Mouse (Mus musculus) MEL (cell line): Measurements from ENCODE around the gene Foxf2. TPM values are rescaled to one million over a fixed set of nuclear protein-coding genes. Genes with fewer than 3 reads are reported as not detected.

Experiments
- DNase-seq: peaks from one replicate; pipeline ENCODE4 v3.0.0; 2011; ENCODE audit warnings: low read depth, low spot score
- H3K27ac ChIP-seq: 2 replicates; pipeline ENCODE4 v1.5.1; 2012; ENCODE audit warnings: low read depth, mild to moderate bottlenecking, control low read depth, low read length, moderate library complexity; ENCODE audit not compliant: control insufficient read depth
- H3K27me3 ChIP-seq, 2 experiments: fragments of 150-350 bp in 1 of 2; sonication (generic) in 1 of 2; 2 replicates each; pipeline ENCODE4 v1.6.1; 2012; ENCODE audit warnings: low read length in 2 of 2, mild to moderate bottlenecking in 2 of 2, improper control_type of control experiment in 1 of 2, moderate library complexity in 1 of 2; ENCODE audit not compliant: insufficient read depth in 2 of 2, control insufficient read depth in 1 of 2
- H3K36me3 ChIP-seq, 2 experiments: 2 replicates each; pipeline ENCODE4 v1.6.1; 2012 to 2014; ENCODE audit warnings: low read length in 2 of 2, improper control_type of control experiment in 1 of 2, inconsistent platforms in 1 of 2, mild to moderate bottlenecking in 1 of 2; ENCODE audit not compliant: insufficient read depth in 2 of 2, control insufficient read depth in 1 of 2
- H3K4me1 ChIP-seq, 2 experiments: fragments of 150-350 bp in 1 of 2; sonication (generic) in 1 of 2; 2 replicates each; pipeline ENCODE4 v1.6.1; 2012; ENCODE audit warnings: low read length in 2 of 2, improper control_type of control experiment in 1 of 2, mild to moderate bottlenecking in 1 of 2; ENCODE audit not compliant: insufficient read depth in 2 of 2, control insufficient read depth in 1 of 2
- H3K4me3 ChIP-seq, 2 experiments: fragments of 150-350 bp in 1 of 2; sonication (generic) in 1 of 2; 2 replicates each; pipeline ENCODE4 v1.5.1; 2012; ENCODE audit warnings: low read depth in 2 of 2, low read length in 2 of 2, mild to moderate bottlenecking in 2 of 2, moderate library complexity in 2 of 2, control low read depth in 1 of 2, improper control_type of control experiment in 1 of 2; ENCODE audit not compliant: control insufficient read depth in 1 of 2, insufficient read depth in 1 of 2
- H3K79me2 ChIP-seq: 2 replicates; pipeline ENCODE4 v1.6.1; 2012; ENCODE audit warnings: mild to moderate bottlenecking, low read length, moderate library complexity; ENCODE audit not compliant: control insufficient read depth, poor library complexity, insufficient read depth
- H3K9ac ChIP-seq: 2 replicates; pipeline ENCODE4 v1.6.1; 2012; ENCODE audit warnings: low read depth, mild to moderate bottlenecking, control low read depth, low read length, moderate library complexity; ENCODE audit not compliant: control insufficient read depth, poor library complexity, severe bottlenecking
- H3K9me3 ChIP-seq: fragments of 150-350 bp; sonication (generic); replicated peaks from 2 replicates; pipeline ENCODE4 v1.6.1; 2012; ENCODE audit warnings: mild to moderate bottlenecking, low read length, improper control_type of control experiment, moderate library complexity; ENCODE audit not compliant: insufficient read depth
- BHLHE40 ChIP-seq: IDR thresholded peaks from 2 replicates; pipeline ENCODE4 v1.6.1; 2012; ENCODE audit warnings: low read depth, mild to moderate bottlenecking, inconsistent platforms, low read length, improper control_type of control experiment, borderline replicate concordance
- CHD1 ChIP-seq: IDR thresholded peaks from 2 replicates; pipeline ENCODE4 v1.6.1; 2012; ENCODE audit warnings: low read depth, mild to moderate bottlenecking, inconsistent platforms, low read length, improper control_type of control experiment
- CTCF ChIP-seq, 3 experiments: IDR thresholded peaks in 2 of 3; conservative IDR thresholded peaks in 1 of 3; 2 replicates each; pipeline ENCODE4 v1.5.1; 2011 to 2012; ENCODE audit warnings: low read length in 3 of 3, low read depth in 2 of 3, mild to moderate bottlenecking in 2 of 3, improper control_type of control experiment in 1 of 3, inconsistent platforms in 1 of 3, mixed read lengths in 1 of 3, moderate library complexity in 1 of 3; ENCODE audit not compliant: control insufficient read depth in 1 of 3, insufficient read depth in 1 of 3, poor library complexity in 1 of 3, severe bottlenecking in 1 of 3
- E2F4 ChIP-seq: IDR thresholded peaks from 2 replicates; pipeline ENCODE4 v1.6.1; 2011; ENCODE audit warnings: low read depth, low read length, improper control_type of control experiment, borderline replicate concordance
- ELF1 ChIP-seq: IDR thresholded peaks from 2 replicates; pipeline ENCODE4 v1.6.1; 2014; ENCODE audit warnings: low read depth, mild to moderate bottlenecking, inconsistent platforms, low read length, improper control_type of control experiment, moderate library complexity
- EP300 ChIP-seq, 2 experiments: IDR thresholded peaks; 2 replicates each; pipeline ENCODE4 v1.6.1; 2011; ENCODE audit warnings: improper control_type of control experiment in 2 of 2, low read length in 2 of 2, low read depth in 1 of 2, mild to moderate bottlenecking in 1 of 2
- ETS1 ChIP-seq: IDR thresholded peaks from 2 replicates; pipeline ENCODE4 v1.6.1; 2012; ENCODE audit warnings: low read depth, mild to moderate bottlenecking, inconsistent platforms, low read length, improper control_type of control experiment, moderate library complexity
- GATA1 ChIP-seq: IDR thresholded peaks from 2 replicates; pipeline ENCODE4 v1.6.1; 2011; ENCODE audit warnings: low read depth, low read length, improper control_type of control experiment
- KAT2A ChIP-seq: conservative IDR thresholded peaks from 2 replicates; pipeline ENCODE4 v1.6.1; 2012; ENCODE audit warnings: low read depth, low read length, improper control_type of control experiment, inconsistent platforms
- MAX ChIP-seq: IDR thresholded peaks from 2 replicates; pipeline ENCODE4 v1.6.1; 2011; ENCODE audit warnings: low read length, improper control_type of control experiment
- MXI1 ChIP-seq: IDR thresholded peaks from 2 replicates; pipeline ENCODE4 v1.6.1; 2011; ENCODE audit warnings: mild to moderate bottlenecking, low read depth, low read length, improper control_type of control experiment
- MYB ChIP-seq: IDR thresholded peaks from 2 replicates; pipeline ENCODE4 v1.6.1; 2011; ENCODE audit warnings: mild to moderate bottlenecking, low read depth, low read length, improper control_type of control experiment
- NELFE ChIP-seq: IDR thresholded peaks from 2 replicates; pipeline ENCODE4 v1.6.1; 2011; ENCODE audit warnings: low read depth, low read length, improper control_type of control experiment
- NRF1 ChIP-seq: IDR thresholded peaks from 2 replicates; pipeline ENCODE4 v1.6.1; 2014; ENCODE audit warnings: low read depth, mild to moderate bottlenecking, inconsistent platforms, low read length, improper control_type of control experiment, moderate library complexity; ENCODE audit not compliant: poor library complexity, insufficient read depth, severe bottlenecking
- POLR2AphosphoS2 ChIP-seq: IDR thresholded peaks from 2 replicates; pipeline ENCODE4 v1.6.1; 2011; ENCODE audit warnings: low read length, improper control_type of control experiment
- POLR2AphosphoS5 ChIP-seq: IDR thresholded peaks from 2 replicates; pipeline ENCODE4 v1.6.1; 2012; ENCODE audit warnings: low read depth, borderline replicate concordance, mild to moderate bottlenecking, inconsistent platforms, low read length, moderate library complexity, mixed read lengths
- RAD21 ChIP-seq: IDR thresholded peaks from 2 replicates; pipeline ENCODE4 v1.6.1; 2011; ENCODE audit warnings: mild to moderate bottlenecking, low read depth, low read length, improper control_type of control experiment
- RCOR1 ChIP-seq: IDR thresholded peaks from 2 replicates; pipeline ENCODE4 v1.6.1; 2012; ENCODE audit warnings: low read depth, mild to moderate bottlenecking, inconsistent platforms, low read length, improper control_type of control experiment
- SIN3A ChIP-seq: IDR thresholded peaks from 2 replicates; pipeline ENCODE4 v1.6.1; 2012; ENCODE audit warnings: low read length, improper control_type of control experiment, inconsistent platforms
- TBP ChIP-seq: IDR thresholded peaks from 2 replicates; pipeline ENCODE4 v1.8.0; 2011; ENCODE audit warnings: low read depth, low read length, improper control_type of control experiment
- USF1 ChIP-seq: IDR thresholded peaks from 2 replicates; pipeline ENCODE4 v1.6.1; 2014; ENCODE audit warnings: low read depth, mild to moderate bottlenecking, inconsistent platforms, low read length, improper control_type of control experiment, moderate library complexity
- USF2 ChIP-seq, 2 experiments: IDR thresholded peaks; 2 replicates each; pipeline ENCODE4 v1.6.1; 2011 to 2012; ENCODE audit warnings: improper control_type of control experiment in 2 of 2, low read length in 2 of 2, borderline replicate concordance in 1 of 2, inconsistent platforms in 1 of 2, low read depth in 1 of 2, mild to moderate bottlenecking in 1 of 2; ENCODE audit not compliant: insufficient read depth in 1 of 2
- ZC3H11A ChIP-seq: IDR thresholded peaks from 2 replicates; pipeline ENCODE4 v1.6.1; 2012; ENCODE audit warnings: low read depth, mild to moderate bottlenecking, inconsistent platforms, low read length, improper control_type of control experiment
- ZNF384 ChIP-seq: IDR thresholded peaks from 2 replicates; pipeline ENCODE4 v1.6.1; 2012; ENCODE audit warnings: low read depth, mild to moderate bottlenecking, inconsistent platforms, low read length, improper control_type of control experiment
- polyA plus RNA-seq, 2 experiments: library from polyadenylated mRNA; stranded (reverse) in 1 of 2; unstranded in 1 of 2; fragments of >175 nt in 1 of 2; fragments of >200 nt in 1 of 2; gene quantifications; 2 replicates each; pipeline versions ENCODE4 v1.2.1 to v1.2.4; 2012; ENCODE audit warnings: low replicate concordance in 2 of 2, low read depth in 1 of 2; ENCODE audit not compliant: insufficient read length in 2 of 2, insufficient read depth in 1 of 2, missing spikeins in 1 of 2
- total RNA-seq: library from RNA; depleted of rRNA; stranded (reverse); fragments of 300-350 nt; gene quantifications from 2 replicates; pipeline ENCODE4 v1.2.3, GENCODE M21; 2012

Gene Foxf2
- total and polyA plus RNA-seq, 3 experiments: not detected

DNA sequence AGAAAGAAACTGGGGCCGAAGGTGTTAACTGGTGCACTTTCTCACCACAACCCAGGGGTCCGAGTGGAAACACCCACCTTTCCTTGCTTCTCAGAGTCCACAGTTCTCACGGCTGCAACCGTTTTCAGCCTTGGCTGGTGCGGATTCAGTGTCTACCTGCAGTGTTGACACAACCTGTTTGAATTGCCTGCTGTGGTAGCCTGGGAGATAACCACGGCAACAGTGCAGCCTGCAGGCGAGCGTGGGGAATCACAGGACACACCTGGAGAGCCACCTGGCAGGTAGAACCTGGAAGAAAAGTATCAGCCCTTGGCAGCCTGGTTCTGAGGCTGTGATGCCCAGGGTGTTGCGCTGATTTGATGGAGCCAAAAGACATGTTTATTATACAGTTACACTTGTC is 45.8 kb upstream of the Foxf2 start:
- Histone ChIP-seq H3K4me1 (no peaks in the 10 kb centered on the region), H3K9ac (no peak overlapping the region), H3K27ac (no peak overlapping the region), H3K9me3 (no peaks in the 10 kb centered on the region), H3K36me3 (no peaks in the 10 kb centered on the region), H3K27me3 (no peaks in the 10 kb centered on the region), H3K4me3 (no peak overlapping the region), H3K79me2 (no peaks in the 10 kb centered on the region)
- no peak for DNase-seq
- TF ChIP-seq GATA1 (no peak), RCOR1 (no peak), MXI1 (no peak), POLR2AphosphoS5 (no peak), ELF1 (no peak), RAD21 (no peak), ZNF384 (no peak), CTCF (IDR thresholded peaks at IDR 0.05 in 2 of 3, conservative IDR thresholded peaks at IDR 0.05 in 1 of 3; ENCODE audit: control insufficient read depth in 1 of 3, insufficient read depth in 1 of 3, low read depth in 2 of 3, low read length in 3 of 3, poor library complexity in 1 of 3, severe bottlenecking in 1 of 3) (no peak), CHD1 (no peak), BHLHE40 (no peak), SIN3A (no peak), EP300 (IDR thresholded peaks at IDR 0.05; ENCODE audit: low read depth in 1 of 2, low read length in 2 of 2) (no peak), TBP (no peak), NELFE (no peak)

DNA sequence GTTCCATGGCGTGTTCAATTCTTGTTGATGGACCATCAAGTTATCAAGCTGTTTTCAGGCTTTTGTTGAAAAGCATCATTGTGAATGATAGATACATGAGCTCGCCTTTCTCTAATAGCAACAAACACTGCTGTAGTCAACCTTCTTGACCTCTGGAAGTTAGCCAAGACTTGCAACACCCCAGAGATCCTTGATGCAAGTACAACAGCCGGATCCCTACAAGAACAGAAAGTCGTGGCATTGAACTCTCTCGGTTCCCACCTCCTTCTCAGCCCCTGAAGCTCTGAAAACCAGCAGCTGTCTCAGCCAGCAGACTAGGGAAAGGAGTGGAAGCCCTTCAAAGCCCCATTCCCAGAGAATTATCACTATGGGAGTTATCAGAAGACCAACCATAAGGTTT is 38.3 kb upstream of the Foxf2 start:
- Histone ChIP-seq H3K36me3 (no peaks in the 10 kb centered on the region), H3K27ac (no peak overlapping the region), H3K27me3 (no peaks in the 10 kb centered on the region), H3K79me2 (no peaks in the 10 kb centered on the region), H3K9ac (no peak overlapping the region), H3K9me3 (no peaks in the 10 kb centered on the region), H3K4me1 (no peaks in the 10 kb centered on the region), H3K4me3 (no peak overlapping the region)
- TF ChIP-seq MAX (no peak), CTCF (IDR thresholded peaks at IDR 0.05 in 2 of 3, conservative IDR thresholded peaks at IDR 0.05 in 1 of 3; ENCODE audit: control insufficient read depth in 1 of 3, insufficient read depth in 1 of 3, low read depth in 2 of 3, low read length in 3 of 3, poor library complexity in 1 of 3, severe bottlenecking in 1 of 3) (no peak), ZNF384 (no peak), E2F4 (no peak), SIN3A (no peak), BHLHE40 (no peak), NRF1 (no peak), USF2 (IDR thresholded peaks at IDR 0.05; ENCODE audit: borderline replicate concordance in 1 of 2, insufficient read depth in 1 of 2, low read depth in 1 of 2, low read length in 2 of 2) (no peak), ETS1 (no peak), USF1 (no peak), POLR2AphosphoS5 (no peak), GATA1 (no peak), ZC3H11A (no peak), KAT2A (no peak), MYB (no peak), POLR2AphosphoS2 (no peak)
- no peak for DNase-seq
